Mouse (Mus musculus): ENCODE results near the gene Ung. TPM values are rescaled to one million over a fixed set of nuclear protein-coding genes. Genes with fewer than 3 reads are reported as not detected.

Ung gene
- polyA plus RNA-seq, 1 experiment from 2014 or later = 37.9 TPM

- H3K9me3 ChIP-seq (replicated peaks; ENCODE audit: control insufficient read depth, low read length) = no peaks in the 10 kb centered on the region
- H3K9ac ChIP-seq (replicated peaks; ENCODE audit: low read length) = no peak overlapping the region
- ATAC-seq (replicated peaks; ENCODE audit: insufficient number of reproducible peaks, low FRiP score, low TSS enrichment, low read depth) (no peak), DNase-seq (ENCODE audit: low spot score) (no peak)
- H3K27ac ChIP-seq (replicated peaks; ENCODE audit: low read depth, low read length) = no peak overlapping the region
- WGBS = 86% methylated on average over 4 of the region's 4 CpGs
- H3K36me3 ChIP-seq (replicated peaks; ENCODE audit: control insufficient read depth, insufficient read depth, low read depth, low read length) = peaks cover 5% of the 10 kb centered on the region; the same call in 1 of the 2 replicates
- no peak overlapping the region for H3K4me2 ChIP-seq (ENCODE audit: low read depth, low read length)
- peaks cover 3% of the 10 kb centered on the region; the same call in 1 of the 2 replicates for H3K4me1 ChIP-seq (ENCODE audit: control insufficient read depth, insufficient read depth, low read length)
- H3K4me3 ChIP-seq (ENCODE audit: low read depth, low read length) = no peak overlapping the region
- no peaks in the 10 kb centered on the region; the same call in 1 of the 2 replicates for H3K27me3 ChIP-seq (ENCODE audit: control insufficient read depth, insufficient read depth, low read length)
Observed at GRCm38 (mm10) chr5:114101873-114102272, 28.3 kb upstream of the Ung start.

- Histone ChIP-seq H3K4me2 (ENCODE audit: low read depth, low read length) (no peak overlapping the region), H3K27me3 (ENCODE audit: control insufficient read depth, insufficient read depth, low read length) (no peaks in the 10 kb centered on the region; the same call in 1 of the 2 replicates), H3K36me3 (replicated peaks; ENCODE audit: control insufficient read depth, insufficient read depth, low read depth, low read length) (peaks cover 5% of the 10 kb centered on the region; the same call in 1 of the 2 replicates), H3K9ac (replicated peaks; ENCODE audit: low read length) (no peak overlapping the region), H3K27ac (replicated peaks; ENCODE audit: low read depth, low read length) (no peak overlapping the region), H3K4me1 (ENCODE audit: control insufficient read depth, insufficient read depth, low read length) (peaks cover 3% of the 10 kb centered on the region; the same call in 1 of the 2 replicates), H3K4me3 (ENCODE audit: low read depth, low read length) (no peak overlapping the region), H3K9me3 (replicated peaks; ENCODE audit: control insufficient read depth, low read length) (no peaks in the 10 kb centered on the region)
- no peak for DNase-seq (ENCODE audit: low spot score)
- ATAC-seq (replicated peaks; ENCODE audit: insufficient number of reproducible peaks, low FRiP score, low TSS enrichment, low read depth) = no peak
- 89% methylated on average over 1 of the region's 1 CpGs for WGBS
Observed at GRCm38 (mm10) chr5:114102807-114103206, 27.4 kb upstream of the Ung start.

- WGBS = 92% methylated on average over 16 of the region's 16 CpGs
- Histone ChIP-seq H3K9ac (replicated peaks; ENCODE audit: low read length) (no peak overlapping the region), H3K4me1 (ENCODE audit: control insufficient read depth, insufficient read depth, low read length) (no peaks in the 10 kb centered on the region), H3K4me3 (ENCODE audit: low read depth, low read length) (no peak overlapping the region), H3K4me2 (ENCODE audit: low read depth, low read length) (no peak overlapping the region), H3K27ac (replicated peaks; ENCODE audit: low read depth, low read length) (no peak overlapping the region), H3K36me3 (replicated peaks; ENCODE audit: control insufficient read depth, insufficient read depth, low read depth, low read length) (peaks cover 9% of the 10 kb centered on the region), H3K9me3 (replicated peaks; ENCODE audit: control insufficient read depth, low read length) (no peaks in the 10 kb centered on the region), H3K27me3 (ENCODE audit: control insufficient read depth, insufficient read depth, low read length) (no peaks in the 10 kb centered on the region; the same call in 1 of the 2 replicates)
- ATAC-seq (replicated peaks; ENCODE audit: insufficient number of reproducible peaks, low FRiP score, low TSS enrichment, low read depth) = no peak
- no peak for DNase-seq (ENCODE audit: low spot score)
Observed at GRCm38 (mm10) chr5:114106391-114106935, 23.7 kb upstream of the Ung start.

GRCm38 (mm10) chr5:114113334-114113733 lies 16.9 kb upstream of the Ung start:
- no peak overlapping the region for H3K4me3 ChIP-seq (ENCODE audit: low read depth, low read length)
- no peaks in the 10 kb centered on the region for H3K27me3 ChIP-seq (ENCODE audit: control insufficient read depth, insufficient read depth, low read length)
- ATAC-seq (replicated peaks; ENCODE audit: insufficient number of reproducible peaks, low FRiP score, low TSS enrichment, low read depth) (no peak), DNase-seq (ENCODE audit: low spot score) (no peak)
- H3K9ac ChIP-seq (replicated peaks; ENCODE audit: low read length) = no peak overlapping the region
- H3K27ac ChIP-seq (replicated peaks; ENCODE audit: low read depth, low read length) = no peak overlapping the region
- 78% methylated on average over 6 of the region's 6 CpGs for WGBS
- no peaks in the 10 kb centered on the region for H3K4me1 ChIP-seq (ENCODE audit: control insufficient read depth, insufficient read depth, low read length)
- no peak overlapping the region for H3K4me2 ChIP-seq (ENCODE audit: low read depth, low read length)
- peaks cover 5% of the 10 kb centered on the region for H3K36me3 ChIP-seq (replicated peaks; ENCODE audit: control insufficient read depth, insufficient read depth, low read depth, low read length)
- no peaks in the 10 kb centered on the region for H3K9me3 ChIP-seq (replicated peaks; ENCODE audit: control insufficient read depth, low read length)

- no peaks in the 10 kb centered on the region for H3K4me1 ChIP-seq (ENCODE audit: control insufficient read depth, insufficient read depth, low read length)
- H3K36me3 ChIP-seq (replicated peaks; ENCODE audit: control insufficient read depth, insufficient read depth, low read depth, low read length) = no peaks in the 10 kb centered on the region; the same call in 1 of the 2 replicates
- no peaks in the 10 kb centered on the region for H3K9me3 ChIP-seq (replicated peaks; ENCODE audit: control insufficient read depth, low read length)
- H3K4me2 ChIP-seq (ENCODE audit: low read depth, low read length) = no peak overlapping the region
- no peak overlapping the region for H3K9ac ChIP-seq (replicated peaks; ENCODE audit: low read length)
- 84% methylated on average over 5 of the region's 5 CpGs for WGBS
- no peaks in the 10 kb centered on the region for H3K27me3 ChIP-seq (ENCODE audit: control insufficient read depth, insufficient read depth, low read length)
- no peak for ATAC-seq (replicated peaks; ENCODE audit: insufficient number of reproducible peaks, low FRiP score, low TSS enrichment, low read depth)
- no peak overlapping the region for H3K27ac ChIP-seq (replicated peaks; ENCODE audit: low read depth, low read length)
- DNase-seq (ENCODE audit: low spot score) = no peak
- H3K4me3 ChIP-seq (ENCODE audit: low read depth, low read length) = no peak overlapping the region
Observed at GRCm38 (mm10) chr5:114115030-114115429, 15.2 kb upstream of the Ung start.

- H3K4me2 ChIP-seq (ENCODE audit: low read depth, low read length) = no peak overlapping the region
- no peak for DNase-seq (ENCODE audit: low spot score)
- no peak overlapping the region for H3K4me3 ChIP-seq (ENCODE audit: low read depth, low read length)
- no peaks in the 10 kb centered on the region for H3K4me1 ChIP-seq (ENCODE audit: control insufficient read depth, insufficient read depth, low read length)
- H3K27me3 ChIP-seq (ENCODE audit: control insufficient read depth, insufficient read depth, low read length) = no peaks in the 10 kb centered on the region
- no peak overlapping the region for H3K27ac ChIP-seq (replicated peaks; ENCODE audit: low read depth, low read length)
- H3K9me3 ChIP-seq (replicated peaks; ENCODE audit: control insufficient read depth, low read length) = no peaks in the 10 kb centered on the region
- no peak overlapping the region for H3K9ac ChIP-seq (replicated peaks; ENCODE audit: low read length)
- no peaks in the 10 kb centered on the region; the same call in 1 of the 2 replicates for H3K36me3 ChIP-seq (replicated peaks; ENCODE audit: control insufficient read depth, insufficient read depth, low read depth, low read length)
- 87% methylated on average over 7 of the region's 7 CpGs for WGBS
- ATAC-seq (replicated peaks; ENCODE audit: insufficient number of reproducible peaks, low FRiP score, low TSS enrichment, low read depth) = no peak
Observed at GRCm38 (mm10) chr5:114116586-114116985, 13.6 kb upstream of the Ung start.

GRCm38 (mm10) chr5:114119806-114120205 lies 10.4 kb upstream of the Ung start:
- 81% methylated on average over 4 of the region's 4 CpGs for WGBS
- peaks cover 2% of the 10 kb centered on the region for H3K36me3 ChIP-seq (replicated peaks; ENCODE audit: control insufficient read depth, insufficient read depth, low read depth, low read length)

GRCm38 (mm10) chr5:114126008-114126407 lies 4.2 kb upstream of the Ung start:
- 88% methylated on average over 3 of the region's 3 CpGs for WGBS
- no peak for ATAC-seq (replicated peaks; ENCODE audit: insufficient number of reproducible peaks, low FRiP score, low TSS enrichment, low read depth)
- peaks cover 2% of the 10 kb centered on the region for H3K36me3 ChIP-seq (replicated peaks; ENCODE audit: control insufficient read depth, insufficient read depth, low read depth, low read length)

More at GRCm38 (mm10) chr5:114119806-114120205, 10.4 kb upstream of the Ung start:
- Histone ChIP-seq H3K4me2 (ENCODE audit: low read depth, low read length) (no peak overlapping the region), H3K27ac (replicated peaks; ENCODE audit: low read depth, low read length) (no peak overlapping the region), H3K9me3 (replicated peaks; ENCODE audit: control insufficient read depth, low read length) (no peaks in the 10 kb centered on the region), H3K27me3 (ENCODE audit: control insufficient read depth, insufficient read depth, low read length) (no peaks in the 10 kb centered on the region), H3K4me1 (ENCODE audit: control insufficient read depth, insufficient read depth, low read length) (no peaks in the 10 kb centered on the region), H3K4me3 (ENCODE audit: low read depth, low read length) (no peak overlapping the region), H3K9ac (replicated peaks; ENCODE audit: low read length) (no peak overlapping the region)
- ATAC-seq (replicated peaks; ENCODE audit: insufficient number of reproducible peaks, low FRiP score, low TSS enrichment, low read depth) (no peak), DNase-seq (ENCODE audit: low spot score) (no peak)

More at GRCm38 (mm10) chr5:114126008-114126407, 4.2 kb upstream of the Ung start:
- H3K4me2 ChIP-seq (ENCODE audit: low read depth, low read length) = no peak overlapping the region
- no peaks in the 10 kb centered on the region for H3K9me3 ChIP-seq (replicated peaks; ENCODE audit: control insufficient read depth, low read length)
- H3K4me1 ChIP-seq (ENCODE audit: control insufficient read depth, insufficient read depth, low read length) = no peaks in the 10 kb centered on the region
- H3K4me3 ChIP-seq (ENCODE audit: low read depth, low read length) = no peak overlapping the region
- DNase-seq (ENCODE audit: low spot score) = no peak
- H3K27ac ChIP-seq (replicated peaks; ENCODE audit: low read depth, low read length) = no peak overlapping the region
- no peaks in the 10 kb centered on the region for H3K27me3 ChIP-seq (ENCODE audit: control insufficient read depth, insufficient read depth, low read length)
- no peak overlapping the region for H3K9ac ChIP-seq (replicated peaks; ENCODE audit: low read length)
